Mouse (Mus musculus) olfactory bulb, adult 2 months (tissue): ENCODE measurements around the gene Icam2. TPM values are rescaled to one million over a fixed set of nuclear protein-coding genes. Genes with fewer than 3 reads are reported as not detected.

ENCODE experiments used
- H3K27ac ChIP-seq: fragments of 200-500 bp; 2 replicates; pipeline ENCODE4 v1.5.1; 2012; ENCODE audit warnings: low read depth, low read length; ENCODE audit not compliant: insufficient read depth
- H3K4me1 ChIP-seq: fragments of 200-500 bp; 2 replicates; pipeline ENCODE4 v1.6.1; 2012; ENCODE audit warnings: low read length; ENCODE audit not compliant: control insufficient read depth, insufficient read depth
- H3K4me3 ChIP-seq: fragments of 200-500 bp; 2 replicates; pipeline ENCODE4 v1.5.1; 2012; ENCODE audit warnings: mild to moderate bottlenecking, low read depth, low read length, moderate library complexity; ENCODE audit not compliant: insufficient read depth
- CTCF ChIP-seq: fragments of 200-500 bp; IDR thresholded peaks from 2 replicates; pipeline ENCODE4 v1.5.1; 2012; ENCODE audit warnings: low read depth, mild to moderate bottlenecking, low read length, moderate library complexity; ENCODE audit not compliant: insufficient read depth
- POLR2A ChIP-seq: fragments of 200-500 bp; IDR thresholded peaks from 2 replicates; pipeline ENCODE4 v1.6.1; 2012; ENCODE audit warnings: mild to moderate bottlenecking, low read depth, low read length, moderate library complexity; ENCODE audit not compliant: insufficient read depth
- WGBS: fragments of 180-500 bp; shearing (Covaris S2); methylation state at CpG from one replicate; pipeline ENCODE4 v1.1.7; 2018; 5-methylcytosine and 5-hydroxymethylcytosine counted together
- polyA plus RNA-seq: library from polyadenylated mRNA; stranded (reverse); fragments of >200 nt; gene quantifications from 2 replicates; pipeline ENCODE4 v1.2.4, GENCODE M21; 2012; ENCODE audit warnings: low replicate concordance; ENCODE audit not compliant: missing spikeins, insufficient read depth, insufficient read length

Gene Icam2
- polyA plus RNA-seq, 1 experiment = not detected

GRCm38 (mm10) chr11:106419262-106420102, 31.6 kb upstream of the Icam2 start:
- Histone ChIP-seq H3K27ac (no peak overlapping the region), H3K4me1 (no peaks in the 10 kb centered on the region; the same call in 1 of the 2 replicates), H3K4me3 (no peak overlapping the region)
- TF ChIP-seq POLR2A = no peak
- no peak for TF ChIP-seq CTCF
- 74% methylated on average over 9 of the region's 9 CpGs for WGBS

- no peaks in the 10 kb centered on the region; the same call in 1 of the 2 replicates for H3K4me1 ChIP-seq
- H3K4me3 ChIP-seq = no peak overlapping the region
- H3K27ac ChIP-seq = no peak overlapping the region
- WGBS = 38% methylated on average over 4 of the region's 4 CpGs
- TF ChIP-seq CTCF (no peak; the same call in 1 of the 2 replicates), POLR2A (no peak)
These were observed 30.8 kb upstream of the Icam2 start for GRCm38 (mm10) chr11:106418622-106419196.

- Histone ChIP-seq H3K4me1 (no peaks in the 10 kb centered on the region; the same call in 1 of the 2 replicates), H3K4me3 (no peak overlapping the region), H3K27ac (no peak overlapping the region)
- 92% methylated on average over 2 of the region's 2 CpGs for WGBS
- TF ChIP-seq CTCF = no peak
- TF ChIP-seq POLR2A = no peak
These were observed 30.0 kb upstream of the Icam2 start for GRCm38 (mm10) chr11:106417860-106418259.

- Histone ChIP-seq H3K4me3 (no peak overlapping the region), H3K27ac (no peak overlapping the region), H3K4me1 (no peaks in the 10 kb centered on the region; the same call in 1 of the 2 replicates)
- TF ChIP-seq POLR2A = no peak
- WGBS = 73% methylated on average over 3 of the region's 3 CpGs
These were observed 28.5 kb upstream of the Icam2 start for GRCm38 (mm10) chr11:106416331-106416730.

- Histone ChIP-seq H3K27ac (no peak overlapping the region), H3K4me1 (no peaks in the 10 kb centered on the region), H3K4me3 (no peak overlapping the region)
- 80% methylated on average over 3 of the region's 3 CpGs for WGBS
- no peak for TF ChIP-seq CTCF
- no peak for TF ChIP-seq POLR2A
These were observed 24.9 kb upstream of the Icam2 start for GRCm38 (mm10) chr11:106412641-106413360.

GRCm38 (mm10) chr11:106411157-106411556, 23.3 kb upstream of the Icam2 start:
- WGBS = 84% methylated on average over 2 of the region's 2 CpGs
- Histone ChIP-seq H3K4me3 (no peak overlapping the region), H3K27ac (no peak overlapping the region), H3K4me1 (no peaks in the 10 kb centered on the region)
- no peak for TF ChIP-seq POLR2A
- no peak for TF ChIP-seq CTCF

- no peak overlapping the region for H3K27ac ChIP-seq
- no peak for TF ChIP-seq POLR2A
- TF ChIP-seq CTCF = no peak
- WGBS = 86% methylated on average over 3 of the region's 3 CpGs
- H3K4me1 ChIP-seq = no peaks in the 10 kb centered on the region
- H3K4me3 ChIP-seq = no peak overlapping the region
These were observed 22.6 kb upstream of the Icam2 start for GRCm38 (mm10) chr11:106410507-106410906.

- no peak overlapping the region for H3K27ac ChIP-seq
- TF ChIP-seq POLR2A (no peak), CTCF (no peak)
- H3K4me1 ChIP-seq = no peaks in the 10 kb centered on the region
- WGBS = 73% methylated on average over 4 of the region's 4 CpGs
- H3K4me3 ChIP-seq = no peak overlapping the region
These were observed 22.1 kb upstream of the Icam2 start for GRCm38 (mm10) chr11:106410011-106410410.

- 91% methylated on average over 8 of the region's 8 CpGs for WGBS
- H3K27ac ChIP-seq = no peak overlapping the region
- no peaks in the 10 kb centered on the region for H3K4me1 ChIP-seq
- H3K4me3 ChIP-seq = no peak overlapping the region
- no peak for TF ChIP-seq CTCF
- no peak for TF ChIP-seq POLR2A
These were observed 10.6 kb upstream of the Icam2 start for GRCm38 (mm10) chr11:106398481-106398880.
